Mouse (Mus musculus): Measurements from ENCODE around the gene Rpl3.

GRCm38 (mm10) chr15:80090741-80091120, 937 bp downstream of the Rpl3 start:
- TF ChIP-seq CTCF (IDR thresholded peaks at IDR 0.05; ENCODE audit: low read depth, low read length) (no peak), POLR2A (IDR thresholded peaks at IDR 0.05; ENCODE audit: extremely low read depth, insufficient read depth, low read length) (no peak)

Measured in liver, adult 2 months (tissue).